Mouse (Mus musculus) CH12.LX (cell line): ENCODE results near the gene Itpk1. TPM values are rescaled to one million over a fixed set of nuclear protein-coding genes. Genes with fewer than 3 reads are reported as not detected.

Experiments used
- DNase-seq: peaks from one replicate; pipeline ENCODE4 v3.0.0-alpha.2; 2013; ENCODE audit errors: extremely low read depth
- H3K27ac ChIP-seq: 2 replicates; pipeline ENCODE4 v1.5.1; 2012; ENCODE audit warnings: low read depth, mild to moderate bottlenecking, control low read depth, moderate library complexity; ENCODE audit not compliant: insufficient read depth
- H3K27me3 ChIP-seq: replicated peaks from 2 replicates; pipeline ENCODE3; 2012; ENCODE audit warnings: inconsistent platforms
- H3K36me3 ChIP-seq, 2 experiments: replicated peaks in 1 of 2; 2 replicates each; pipeline versions ENCODE3 to v1.6.1; 2012; ENCODE audit warnings: inconsistent platforms in 1 of 2, low read length in 1 of 2, mild to moderate bottlenecking in 1 of 2, mixed read lengths in 1 of 2, moderate library complexity in 1 of 2; ENCODE audit not compliant: control insufficient read depth in 1 of 2, insufficient read depth in 1 of 2
- H3K4me1 ChIP-seq, 2 experiments: 2 replicates each; pipeline ENCODE4 v1.6.1; 2012; ENCODE audit warnings: inconsistent platforms in 1 of 2, moderate library complexity in 1 of 2; ENCODE audit not compliant: insufficient read depth in 2 of 2, control insufficient read depth in 1 of 2
- H3K4me2 ChIP-seq: 2 replicates; pipeline ENCODE4 v1.6.1; 2012; ENCODE audit warnings: low read depth, mild to moderate bottlenecking, control low read depth; ENCODE audit not compliant: poor library complexity, insufficient read depth, severe bottlenecking
- H3K4me3 ChIP-seq, 3 experiments: fragments of 150-350 bp in 1 of 3; sonication (generic) in 1 of 3; replicated peaks in 1 of 3; 2 replicates each; pipeline versions ENCODE3 to v1.5.1; 2011 to 2012; ENCODE audit warnings: low read depth in 2 of 3, low read length in 2 of 3, mild to moderate bottlenecking in 2 of 3, moderate library complexity in 2 of 3, control low read depth in 1 of 3, improper control_type of control experiment in 1 of 3, inconsistent platforms in 1 of 3, mixed read lengths in 1 of 3; ENCODE audit not compliant: poor library complexity in 1 of 3
- H3K79me2 ChIP-seq: replicated peaks from 2 replicates; pipeline ENCODE4 v1.6.1; 2012; ENCODE audit warnings: mild to moderate bottlenecking, moderate library complexity; ENCODE audit not compliant: control insufficient read depth, poor library complexity, insufficient read depth, severe bottlenecking; ENCODE audit errors: extremely low read depth
- H3K9ac ChIP-seq: 2 replicates; pipeline ENCODE4 v1.6.1; 2012; ENCODE audit warnings: low read depth, mild to moderate bottlenecking, control low read depth, moderate library complexity; ENCODE audit not compliant: insufficient read depth
- H3K9me3 ChIP-seq: replicated peaks from 2 replicates; pipeline ENCODE3; 2012; ENCODE audit warnings: low read length, inconsistent platforms, mixed read lengths
- BHLHE40 ChIP-seq: IDR thresholded peaks from 2 replicates; pipeline ENCODE4 v1.6.1; 2011; ENCODE audit warnings: mild to moderate bottlenecking, low read depth, low read length, improper control_type of control experiment
- CTCF ChIP-seq, 2 experiments: IDR thresholded peaks in 1 of 2; conservative IDR thresholded peaks in 1 of 2; 2 replicates each; pipeline ENCODE4 v1.5.1; 2011 to 2012; ENCODE audit warnings: low read depth in 2 of 2, low read length in 2 of 2, improper control_type of control experiment in 1 of 2, inconsistent platforms in 1 of 2, mild to moderate bottlenecking in 1 of 2, moderate library complexity in 1 of 2
- E2F4 ChIP-seq: IDR thresholded peaks from 2 replicates; pipeline ENCODE4 v1.6.1; 2011; ENCODE audit warnings: low read depth, low read length, improper control_type of control experiment; ENCODE audit not compliant: insufficient replicate concordance
- EP300 ChIP-seq: IDR thresholded peaks from 2 replicates; pipeline ENCODE4 v1.6.1; 2011; ENCODE audit warnings: low read length, improper control_type of control experiment
- ETS1 ChIP-seq: conservative IDR thresholded peaks from 2 replicates; pipeline ENCODE4 v1.6.1; 2012; ENCODE audit warnings: low read depth, mild to moderate bottlenecking, inconsistent platforms, low read length, improper control_type of control experiment, moderate library complexity
- GABPA ChIP-seq: IDR thresholded peaks from 2 replicates; pipeline ENCODE4 v1.6.1; 2012; ENCODE audit warnings: low read depth, low read length, improper control_type of control experiment, inconsistent platforms; ENCODE audit not compliant: insufficient replicate concordance
- HCFC1 ChIP-seq: IDR thresholded peaks from 2 replicates; pipeline ENCODE4 v1.6.1; 2012; ENCODE audit warnings: low read depth, mild to moderate bottlenecking, inconsistent platforms, low read length, improper control_type of control experiment
- JUN ChIP-seq: IDR thresholded peaks from 2 replicates; pipeline ENCODE4 v1.6.1; 2011; ENCODE audit warnings: low read depth, mild to moderate bottlenecking, low read length, improper control_type of control experiment, moderate library complexity; ENCODE audit not compliant: insufficient read depth
- JUND ChIP-seq: conservative IDR thresholded peaks from 2 replicates; pipeline ENCODE4 v1.6.1; 2011; ENCODE audit warnings: low read depth, low read length, improper control_type of control experiment
- KAT2A ChIP-seq: IDR thresholded peaks from 2 replicates; pipeline ENCODE4 v1.6.1; 2012; ENCODE audit warnings: low read length, improper control_type of control experiment, inconsistent platforms; ENCODE audit not compliant: insufficient replicate concordance
- MAFK ChIP-seq: IDR thresholded peaks from 2 replicates; pipeline ENCODE4 v1.6.1; 2011; ENCODE audit warnings: low read length, improper control_type of control experiment; ENCODE audit not compliant: insufficient replicate concordance
- MEF2A ChIP-seq: IDR thresholded peaks from 2 replicates; pipeline ENCODE4 v1.6.1; 2014; ENCODE audit warnings: low read depth, mild to moderate bottlenecking, inconsistent platforms, low read length, improper control_type of control experiment, borderline replicate concordance
- MXI1 ChIP-seq: IDR thresholded peaks from 2 replicates; pipeline ENCODE4 v1.6.1; 2011; ENCODE audit warnings: mild to moderate bottlenecking, low read depth, low read length, improper control_type of control experiment
- MYC ChIP-seq: IDR thresholded peaks from 2 replicates; pipeline ENCODE4 v1.6.1; 2011; ENCODE audit warnings: low read depth, mild to moderate bottlenecking, improper control_type of control experiment, low read length
- NELFE ChIP-seq: IDR thresholded peaks from 2 replicates; pipeline ENCODE4 v1.6.1; 2011; ENCODE audit warnings: low read depth, low read length, improper control_type of control experiment
- NRF1 ChIP-seq: IDR thresholded peaks from 2 replicates; pipeline ENCODE4 v1.6.1; 2014; ENCODE audit warnings: low read depth, mild to moderate bottlenecking, inconsistent platforms, low read length, improper control_type of control experiment, moderate library complexity
- RAD21 ChIP-seq: IDR thresholded peaks from 2 replicates; pipeline ENCODE4 v1.6.1; 2011; ENCODE audit warnings: low read depth, mild to moderate bottlenecking, low read length, improper control_type of control experiment, moderate library complexity
- RCOR1 ChIP-seq: conservative IDR thresholded peaks from 2 replicates; pipeline ENCODE4 v1.6.1; 2012; ENCODE audit warnings: low read depth, mild to moderate bottlenecking, inconsistent platforms, low read length, improper control_type of control experiment
- SIN3A ChIP-seq: IDR thresholded peaks from 2 replicates; pipeline ENCODE4 v1.6.1; 2012; ENCODE audit warnings: low read length, improper control_type of control experiment, inconsistent platforms
- SMC3 ChIP-seq: IDR thresholded peaks from 2 replicates; pipeline ENCODE4 v1.6.1; 2011; ENCODE audit warnings: low read depth, low read length, improper control_type of control experiment
- TCF12 ChIP-seq: IDR thresholded peaks from 2 replicates; pipeline ENCODE4 v1.6.1; 2014; ENCODE audit warnings: low read depth, mild to moderate bottlenecking, inconsistent platforms, low read length, improper control_type of control experiment
- USF2 ChIP-seq: conservative IDR thresholded peaks from 2 replicates; pipeline ENCODE4 v1.6.1; 2011; ENCODE audit warnings: low read depth, low read length, improper control_type of control experiment
- ZNF384 ChIP-seq: IDR thresholded peaks from 2 replicates; pipeline ENCODE4 v1.6.1; 2012; ENCODE audit warnings: low read depth, low read length, improper control_type of control experiment, inconsistent platforms
- dilution Hi-C: fragments of 300-500 bp; cut with MboI; formaldehyde crosslinking; loops from 2 replicates; pipeline ENCODE4 v1.14.3; 2020; ENCODE audit warnings: low sequenced_read_pairs; ENCODE audit not compliant: extremely low pct_unique_long_range_greater_than_20kb, extremely low pct_ligation_motif_present
- in situ Hi-C: fragments of 300-500 bp; cut with MboI; formaldehyde crosslinking; loops from 3 replicates; pipeline ENCODE4 v1.14.3; 2019; ENCODE audit warnings: low sequenced_read_pairs, low pct_ligation_motif_present, low pct_unique_long_range_greater_than_20kb, mixed read lengths
- polyA plus RNA-seq: library from polyadenylated mRNA; unstranded; fragments of >175 nt; gene quantifications from 2 replicates; pipeline ENCODE4 v1.2.1, GENCODE M21; 2012; ENCODE audit warnings: low read depth; ENCODE audit not compliant: insufficient read length
- total RNA-seq, 2 experiments: library from RNA; depleted of rRNA; stranded (reverse); fragments of 300-350 nt in 1 of 2; fragments of >200 nt in 1 of 2; gene quantifications; 2 replicates each; pipeline ENCODE4 v1.2.3; 2012 to 2014

Itpk1 gene
- total and polyA plus RNA-seq, 3 experiments = 14.0 to 25.1 (median 19.2) TPM

DNA sequence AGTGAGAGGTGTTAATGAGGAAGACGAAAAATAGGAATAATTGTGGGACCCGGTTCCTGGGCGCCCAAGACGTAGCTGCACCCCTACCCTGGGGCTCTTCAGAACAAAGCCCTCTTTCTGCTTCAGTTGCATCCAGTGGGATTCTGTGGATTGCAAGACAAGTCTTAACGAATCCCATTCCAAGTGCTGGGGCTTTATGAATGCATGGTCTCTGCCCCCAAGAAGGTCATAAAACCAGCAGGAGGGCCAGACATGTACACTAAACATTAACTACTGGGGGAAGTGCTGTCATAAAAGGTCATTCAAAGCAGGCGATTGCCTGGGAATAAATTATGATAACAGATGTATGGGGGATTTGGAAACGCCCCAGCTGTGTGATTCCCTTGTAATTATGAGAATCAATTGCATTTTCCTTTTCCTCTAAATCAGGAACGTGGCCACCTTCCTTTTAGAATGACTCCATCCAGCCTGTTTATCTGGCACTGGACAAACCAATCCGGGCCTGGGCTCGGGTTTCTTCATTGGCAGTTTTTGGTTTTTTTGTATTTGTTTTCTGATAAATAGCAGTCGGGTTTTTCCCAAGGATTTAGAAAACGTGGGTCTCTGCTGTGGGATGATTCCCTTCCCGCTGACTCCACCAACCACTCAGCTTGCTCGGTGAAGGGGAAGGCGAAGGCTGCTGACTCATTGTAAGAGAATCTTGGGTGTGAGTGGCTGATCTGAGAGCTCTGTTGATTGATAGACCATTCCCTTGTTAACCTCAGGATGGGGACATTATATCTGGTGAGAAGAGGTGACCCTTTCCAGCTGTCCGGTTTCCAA, 26.3 kb upstream of the Itpk1 start:
- DNase-seq = no peak
- no peak overlapping the region for H3K27ac ChIP-seq
- dilution Hi-C loops (no loop called here), in situ Hi-C loops (no loop called here)
- no peaks in the 10 kb centered on the region for H3K36me3 ChIP-seq
- H3K27me3 ChIP-seq = no peaks in the 10 kb centered on the region
- no peak overlapping the region for H3K4me3 ChIP-seq
- no peak overlapping the region for H3K4me2 ChIP-seq
- no peak overlapping the region for H3K9ac ChIP-seq
- H3K9me3 ChIP-seq = no peaks in the 10 kb centered on the region
- TF ChIP-seq BHLHE40 = no peak
- no peak for TF ChIP-seq NELFE
- TF ChIP-seq NRF1 = no peak
- no peak for TF ChIP-seq E2F4
- no peak for TF ChIP-seq EP300
- TF ChIP-seq CTCF (conservative IDR thresholded peaks at IDR 0.05 in 1 of 2, IDR thresholded peaks at IDR 0.05 in 1 of 2; ENCODE audit: low read depth in 2 of 2, low read length in 2 of 2) = no peak
- TF ChIP-seq TCF12 = no peak
- TF ChIP-seq ZNF384 = no peak
- H3K4me1 ChIP-seq = peaks cover 0 to 11% of the 10 kb centered on the region in 2 experiments; a peak in 1 of 4 replicates
- no peaks in the 10 kb centered on the region for H3K79me2 ChIP-seq

GRCm38 (mm10) chr12:102729855-102730797, 25.4 kb upstream of the Itpk1 start:
- Histone ChIP-seq H3K27ac (no peak overlapping the region), H3K9me3 (no peaks in the 10 kb centered on the region), H3K4me3 (no peak overlapping the region), H3K4me2 (no peak overlapping the region), H3K27me3 (no peaks in the 10 kb centered on the region), H3K4me1 (peaks cover 0 to 11% of the 10 kb centered on the region in 2 experiments; a peak in 2 of 4 replicates), H3K36me3 (no peaks in the 10 kb centered on the region), H3K79me2 (no peaks in the 10 kb centered on the region), H3K9ac (no peak overlapping the region)
- in situ Hi-C loops = no loop called here
- TF ChIP-seq CTCF (conservative IDR thresholded peaks at IDR 0.05 in 1 of 2, IDR thresholded peaks at IDR 0.05 in 1 of 2; ENCODE audit: low read depth in 2 of 2, low read length in 2 of 2) (no peak), RAD21 (no peak), MYC (no peak), NELFE (no peak), USF2 (no peak), MAFK (no peak), MXI1 (no peak), NRF1 (no peak), GABPA (no peak), KAT2A (no peak), ZNF384 (no peak), ETS1 (no peak), JUND (no peak), SMC3 (no peak), RCOR1 (no peak), TCF12 (no peak), MEF2A (no peak), HCFC1 (no peak), SIN3A (no peak), JUN (no peak)
- dilution Hi-C loops = no loop called here
- DNase-seq = no peak
